Mouse (Mus musculus) regulatory T cell (primary cell): ENCODE data around the gene Dagla.

ENCODE experiments used
- in situ Hi-C: fragments of 300-600 bp; cut with MboI, MseI; formaldehyde crosslinking; loops from one replicate; pipeline ENCODE4 v1.15.1; 2025; ENCODE audit warnings: high pct_unique_total_duplicates

Gene Dagla

DNA sequence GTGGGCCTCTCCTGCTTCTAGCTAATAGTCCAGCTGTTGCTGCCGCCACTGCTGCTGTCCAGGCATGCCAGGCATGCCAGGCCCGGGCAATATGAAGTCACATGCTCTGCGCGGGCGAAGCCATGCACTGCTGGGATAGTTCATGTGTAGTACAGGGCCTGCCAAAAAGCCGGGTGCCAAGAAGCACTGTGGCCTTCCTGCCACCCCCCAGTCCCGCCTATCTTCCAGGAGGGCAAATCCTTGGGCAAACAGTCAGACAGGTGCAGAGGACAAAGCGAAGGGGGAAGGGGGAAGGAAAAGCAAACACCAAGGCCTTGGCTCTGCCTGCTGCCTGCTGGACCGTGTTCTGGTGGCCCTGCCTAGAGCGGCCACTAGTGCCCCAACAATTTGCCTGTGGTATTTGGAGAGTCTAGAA lies 18.2 kb downstream of the Dagla start:
- in situ Hi-C loops: no loop called here

DNA sequence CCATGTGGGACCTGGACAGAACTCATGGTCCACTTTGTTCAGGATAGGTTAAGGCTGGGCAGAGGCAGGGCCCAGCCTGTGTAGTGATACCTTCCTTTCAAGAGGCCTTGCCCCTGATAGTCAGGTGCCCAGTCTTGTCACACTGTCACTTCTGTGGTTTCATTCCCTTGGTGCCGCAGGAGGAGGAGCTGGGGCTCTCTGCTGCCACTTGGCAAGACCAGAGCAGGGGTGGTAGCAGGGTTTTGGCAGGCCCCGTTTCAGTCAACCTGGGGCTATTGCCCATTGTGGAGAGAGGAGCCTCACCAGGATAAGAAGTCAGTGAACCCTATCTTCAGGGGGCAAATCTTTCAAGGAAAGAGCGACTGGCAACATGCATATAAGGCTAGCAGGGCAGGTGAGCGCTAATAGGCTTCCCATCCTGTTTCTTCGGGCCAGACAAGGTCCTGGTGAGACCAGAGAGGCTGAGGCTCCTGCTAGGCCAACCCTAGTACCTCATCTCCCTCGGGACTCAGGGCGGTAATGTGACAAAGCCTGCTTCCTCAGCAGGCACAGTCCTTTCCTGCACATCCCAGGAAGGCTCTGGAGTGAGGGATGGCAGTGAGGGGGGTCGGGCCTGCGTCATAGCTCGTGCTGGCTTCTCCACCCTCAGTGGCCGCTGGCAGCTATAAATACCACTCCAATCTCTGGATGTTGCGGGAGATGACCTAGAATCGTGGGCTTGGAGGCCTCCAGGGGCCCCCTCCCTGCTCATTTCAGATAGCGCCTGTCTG lies 23.7 kb downstream of the Dagla start:
- in situ Hi-C loops: no loop called here

DNA sequence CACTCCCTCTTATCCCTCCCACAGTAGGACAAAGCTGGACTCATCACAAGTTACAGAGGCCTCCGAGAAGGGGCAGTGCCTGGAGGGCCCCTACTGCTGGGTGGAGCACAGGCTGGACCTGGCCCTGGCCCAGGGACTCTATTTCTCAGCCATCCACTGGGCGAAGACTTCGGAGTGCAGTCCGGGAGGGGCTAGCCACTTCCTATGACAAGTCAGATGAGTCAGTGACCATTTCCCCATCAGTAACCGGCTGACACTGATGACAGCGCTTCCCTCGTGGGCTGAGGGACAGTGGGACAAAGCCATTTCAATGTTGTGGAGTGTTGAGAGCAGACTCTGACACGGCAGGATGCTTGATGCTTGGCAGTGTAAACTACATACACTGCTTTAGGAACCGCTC lies 25.0 kb downstream of the Dagla start:
- in situ Hi-C loops: no loop called here

DNA sequence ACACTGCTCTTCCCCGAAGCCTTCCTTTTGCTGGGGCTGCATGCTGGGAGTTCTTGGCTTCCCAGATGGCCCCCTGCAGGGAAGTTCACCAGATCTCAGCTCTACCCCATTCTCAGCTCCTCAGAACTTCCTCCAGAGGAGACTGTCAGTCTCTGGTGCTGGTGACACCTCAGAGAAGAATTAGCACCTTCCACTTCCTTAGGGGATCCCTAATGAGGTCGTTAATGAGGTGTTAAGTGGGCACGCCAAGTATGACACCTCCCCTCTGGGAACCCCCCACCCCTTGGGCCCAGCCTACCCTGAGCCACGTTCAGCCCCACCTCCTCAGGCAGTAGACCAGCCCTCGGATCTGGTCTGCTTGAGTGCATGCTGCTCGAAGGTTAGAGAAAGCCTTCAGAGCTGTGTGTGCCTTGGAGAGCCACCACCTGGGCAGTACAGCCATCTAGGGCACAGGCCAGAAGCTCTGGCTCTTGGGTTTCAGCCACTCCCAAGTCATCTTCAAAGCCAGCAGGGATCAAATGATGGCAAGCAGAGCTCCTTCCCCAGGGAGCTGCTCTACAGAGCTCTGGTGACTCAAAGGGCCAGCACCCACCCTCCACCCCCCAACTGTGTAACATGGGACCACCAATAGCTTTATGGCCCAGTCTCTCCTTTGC lies 25.9 kb downstream of the Dagla start:
- in situ Hi-C loops: no loop called here

DNA sequence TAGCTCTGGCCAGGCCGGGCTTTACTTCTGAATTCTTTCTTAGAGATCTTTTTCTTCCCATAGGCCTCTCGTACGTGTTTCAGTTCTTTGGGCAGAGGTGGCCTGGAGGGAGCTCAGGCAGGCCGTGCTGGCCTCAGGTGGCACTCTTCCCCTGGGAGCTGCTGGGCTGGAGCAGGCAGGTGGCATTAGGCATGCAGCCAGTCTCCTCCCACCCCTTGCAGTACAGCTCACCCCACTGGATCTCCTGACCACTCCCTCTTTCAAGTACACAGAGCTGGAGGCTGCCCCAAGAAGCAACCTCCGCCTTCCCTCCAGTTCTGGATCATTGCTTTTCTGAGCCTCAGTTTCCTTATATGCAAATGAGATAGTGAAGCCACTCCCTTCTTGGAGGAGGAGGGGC lies 26.9 kb downstream of the Dagla start:
- in situ Hi-C loops: no loop called here

DNA sequence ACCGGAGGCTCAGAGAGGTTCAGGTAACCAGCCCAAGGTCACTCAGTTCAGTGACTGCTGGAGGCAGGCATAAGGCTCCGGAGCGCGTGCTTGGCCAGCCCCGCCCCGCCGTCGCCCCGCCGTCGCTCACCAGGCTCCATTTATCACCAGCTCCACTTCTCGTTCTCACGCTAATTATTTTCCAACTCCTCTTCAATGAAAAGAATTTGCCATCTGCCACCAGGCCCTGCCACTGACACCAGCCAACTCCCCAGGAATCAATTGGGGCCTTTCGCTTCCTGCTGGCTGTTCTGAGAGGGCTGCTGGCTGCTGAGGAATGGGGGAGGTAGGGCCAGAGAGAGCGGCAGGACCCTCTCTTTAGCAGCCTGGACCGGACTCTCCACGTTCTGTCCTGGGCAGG lies 27.3 kb downstream of the Dagla start:
- in situ Hi-C loops: no loop called here

DNA sequence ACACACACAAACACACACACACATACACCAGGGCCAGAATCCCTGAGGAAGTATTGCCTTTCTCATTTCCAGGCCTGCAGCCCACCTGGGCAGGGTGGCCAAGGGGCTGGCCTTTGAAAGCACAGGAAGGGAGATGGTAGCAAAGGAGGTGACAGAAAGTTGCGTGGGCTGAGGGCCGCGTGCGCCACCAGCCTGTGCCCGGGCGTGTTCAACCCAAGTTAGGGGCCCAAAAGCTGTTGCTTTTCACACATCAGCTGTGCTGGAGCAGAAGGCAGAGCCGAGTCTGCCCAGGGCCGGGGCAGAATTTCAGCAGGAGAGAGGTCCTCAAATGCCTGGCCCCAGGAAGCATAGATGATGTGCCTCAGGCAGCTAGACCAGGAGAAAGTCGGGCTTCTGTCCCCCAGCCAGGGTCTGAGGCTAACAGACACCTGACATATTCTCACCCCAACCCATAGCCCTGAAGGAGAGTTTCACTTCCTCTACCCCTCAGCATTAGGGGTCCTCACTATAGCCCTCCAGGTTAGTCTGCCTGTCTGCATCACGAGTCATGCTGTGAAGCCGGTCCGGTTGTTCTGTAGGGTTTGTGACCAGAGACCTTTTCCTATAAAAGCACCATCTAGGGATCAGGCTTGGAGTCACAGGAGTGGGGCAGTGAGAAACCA lies 28.1 kb downstream of the Dagla start:
- in situ Hi-C loops: no loop called here

DNA sequence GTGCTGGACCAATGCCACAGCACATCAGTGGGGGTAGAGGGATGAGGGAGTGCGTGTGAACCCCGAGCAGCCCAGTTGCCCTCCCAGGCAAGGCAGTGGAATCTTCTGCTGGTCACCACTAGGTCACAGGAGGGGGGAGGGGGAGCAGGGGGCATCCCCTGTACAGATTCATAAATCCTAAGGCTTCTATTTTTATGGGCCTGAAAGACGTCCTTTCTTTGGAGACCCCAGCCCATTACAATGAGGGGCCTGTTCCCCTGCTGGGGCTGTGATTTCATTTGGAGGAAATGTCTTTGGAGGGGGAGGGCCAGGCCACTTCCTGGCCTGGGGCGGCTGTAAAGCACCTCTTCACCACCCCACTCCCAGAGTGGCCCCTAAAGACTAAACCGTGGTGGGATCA lies 30.6 kb downstream of the Dagla start:
- in situ Hi-C loops: no loop called here

DNA sequence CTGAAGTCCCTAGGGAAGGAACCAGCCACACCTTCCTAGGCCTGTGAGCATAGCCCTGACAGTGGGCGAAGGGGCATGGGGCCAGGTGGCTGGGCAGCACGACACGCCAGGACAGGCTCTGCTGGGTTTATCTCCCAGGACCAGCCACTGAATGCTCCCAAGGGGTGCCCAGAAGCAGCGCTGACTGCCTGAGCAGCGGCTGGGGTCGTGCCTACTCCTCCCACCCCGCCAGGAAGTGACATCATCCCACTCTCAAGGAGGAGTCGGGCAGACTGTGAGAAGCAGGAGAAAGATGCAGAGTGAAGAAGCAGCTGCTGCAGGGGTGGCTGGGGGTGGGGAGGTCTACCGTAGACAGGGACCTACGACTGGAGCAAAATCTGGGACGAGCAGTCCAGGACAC lies 31.9 kb downstream of the Dagla start:
- in situ Hi-C loops: no loop called here

DNA sequence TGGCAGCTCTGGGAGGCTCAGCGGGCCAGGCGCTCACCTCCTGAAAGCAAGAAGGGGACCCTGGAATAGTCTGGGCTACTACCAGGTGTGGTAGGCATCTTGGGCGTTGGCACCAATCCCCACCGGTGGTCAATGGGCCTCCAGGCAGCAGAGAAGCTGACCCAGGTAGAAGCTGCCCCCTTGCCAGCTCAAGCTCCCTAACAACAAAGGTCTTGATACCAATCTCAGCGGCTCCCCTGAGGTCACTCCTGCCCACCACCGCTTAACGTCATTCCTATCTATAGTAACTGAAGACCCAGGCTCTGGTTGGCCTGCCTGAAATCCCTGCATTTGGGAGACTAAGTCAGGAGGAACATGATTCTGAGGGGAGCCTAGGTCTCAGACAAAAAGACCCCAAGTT lies 33.1 kb downstream of the Dagla start:
- in situ Hi-C loops: no loop called here

DNA sequence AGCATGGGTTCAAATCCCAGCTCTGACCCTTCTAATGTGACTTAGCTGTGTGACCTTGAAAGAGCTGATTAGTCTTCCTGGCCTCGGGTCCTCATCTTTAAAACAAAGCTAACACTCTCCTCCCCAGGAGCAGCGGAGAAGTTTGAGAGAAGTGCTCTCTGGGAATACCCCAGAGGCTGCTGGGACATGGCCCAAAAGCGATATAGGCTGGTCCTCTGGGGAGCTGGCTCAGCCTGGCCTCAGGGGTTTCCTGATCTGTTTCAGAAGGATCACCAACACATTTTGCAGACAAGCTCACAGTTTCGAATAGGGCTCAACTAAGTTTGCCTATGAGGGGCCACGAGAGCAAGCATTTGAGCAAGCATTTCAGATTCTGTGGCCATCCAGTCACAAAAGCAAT lies 34.3 kb downstream of the Dagla start:
- in situ Hi-C loops: no loop called here

DNA sequence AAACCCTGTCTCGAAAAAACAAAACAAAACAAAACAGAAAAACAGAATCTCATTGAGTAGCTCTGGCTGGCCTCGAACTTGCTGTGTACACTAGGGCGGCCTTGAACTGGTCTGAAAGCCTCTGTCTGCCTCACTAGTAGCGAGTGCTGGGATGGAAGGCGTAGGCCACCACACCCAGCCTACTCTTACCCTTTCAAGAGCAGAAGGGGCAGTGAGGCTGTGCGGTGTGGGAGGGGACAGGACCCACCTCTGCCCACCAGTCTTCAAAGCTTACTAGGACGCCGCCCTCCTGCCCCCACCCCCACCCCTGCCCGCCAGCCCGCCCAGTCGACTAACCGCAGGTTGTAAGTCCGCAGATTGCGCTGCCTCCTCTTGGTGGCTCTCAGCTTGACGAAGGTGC lies 35.8 kb downstream of the Dagla start:
- in situ Hi-C loops: no loop called here

DNA sequence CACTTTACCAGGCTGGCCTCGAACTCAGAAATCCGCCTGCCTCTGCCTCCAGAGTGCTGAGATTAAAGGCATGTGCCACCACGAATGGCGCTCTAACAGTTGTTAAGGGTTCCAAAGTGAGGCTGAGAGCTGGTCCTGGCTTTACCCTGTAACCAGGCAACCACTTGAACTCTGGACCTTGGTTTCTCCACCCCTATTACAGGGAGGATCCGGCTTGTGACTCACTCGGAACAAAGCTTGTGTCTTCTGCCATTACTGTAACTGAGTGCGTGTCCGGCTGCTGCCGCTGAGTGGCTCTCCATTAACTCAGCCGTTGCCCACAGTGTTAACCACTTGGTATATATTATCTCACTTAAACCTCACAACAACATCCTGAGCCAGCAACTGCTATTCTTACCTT lies 36.7 kb downstream of the Dagla start:
- in situ Hi-C loops: no loop called here

DNA sequence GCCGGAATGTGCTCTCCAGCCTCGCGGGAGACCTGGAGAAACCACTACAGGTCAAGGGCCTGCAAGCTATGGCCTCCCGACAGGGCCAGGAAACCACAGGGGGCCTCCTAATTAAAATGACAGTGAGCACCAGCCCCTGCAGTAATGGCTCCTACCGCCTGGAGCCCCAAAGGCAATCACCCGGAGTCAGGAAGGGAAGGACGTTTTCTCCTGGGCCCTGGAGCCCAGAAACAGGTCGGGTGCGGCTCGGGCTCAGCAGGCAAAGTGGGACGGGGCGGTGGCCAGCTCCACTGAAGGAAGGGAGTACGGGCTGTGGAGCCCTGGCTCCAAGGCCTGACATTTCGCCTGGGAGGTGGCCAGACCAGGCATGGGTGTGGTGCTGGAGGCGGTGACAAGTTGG lies 37.6 kb downstream of the Dagla start:
- in situ Hi-C loops: no loop called here

DNA sequence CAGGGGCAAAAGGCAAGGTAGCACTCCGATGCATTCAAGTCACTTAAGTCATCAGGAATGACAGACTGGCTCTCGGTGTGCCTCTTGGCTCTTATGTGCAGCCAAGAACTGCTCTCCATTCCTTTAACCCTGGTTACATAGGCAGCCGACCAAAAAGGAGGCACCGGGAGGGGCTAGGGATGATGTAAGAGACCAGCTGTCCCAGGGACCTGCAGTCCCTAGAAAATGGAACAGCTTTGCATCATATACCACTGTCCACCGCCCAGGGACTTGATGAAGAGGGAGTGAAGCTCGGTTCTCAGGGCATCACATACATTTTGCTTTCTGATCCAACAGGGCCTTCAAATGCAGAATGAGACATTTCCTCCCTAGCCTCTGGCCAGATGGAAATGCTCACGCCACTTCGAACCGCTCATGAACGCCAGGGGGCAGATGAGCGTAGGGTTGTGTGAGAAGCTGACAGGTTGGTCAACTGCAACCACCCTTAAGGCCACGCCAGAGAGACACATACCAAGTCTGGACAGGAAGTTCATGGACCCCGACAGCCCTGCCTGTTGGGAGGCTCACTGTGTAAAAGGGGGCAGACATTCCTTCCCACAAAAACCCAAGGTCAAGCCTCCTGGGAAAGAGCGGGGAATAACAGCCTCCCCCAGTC lies 38.4 kb downstream of the Dagla start:
- in situ Hi-C loops: no loop called here

DNA sequence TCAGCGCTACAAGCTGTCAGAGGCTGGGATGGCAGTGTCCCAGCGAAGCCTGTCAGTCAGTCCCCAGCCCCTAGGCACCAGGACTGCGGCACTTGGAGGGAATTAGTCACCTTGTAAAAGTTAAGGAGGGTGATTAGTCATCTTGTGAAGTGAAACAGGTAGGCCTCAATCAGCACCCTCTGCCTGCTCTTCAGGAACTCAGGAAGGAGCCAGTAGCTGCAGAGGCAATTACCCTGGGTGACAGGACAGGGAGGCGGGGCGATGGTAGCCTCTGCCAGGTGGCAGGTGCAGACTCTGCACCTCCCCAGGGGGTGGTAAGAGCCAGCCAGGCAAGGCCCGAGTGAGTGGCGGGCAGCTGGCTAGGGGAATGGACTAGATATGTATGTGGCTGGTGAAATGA lies 43.3 kb downstream of the Dagla start:
- in situ Hi-C loops: no loop called here

DNA sequence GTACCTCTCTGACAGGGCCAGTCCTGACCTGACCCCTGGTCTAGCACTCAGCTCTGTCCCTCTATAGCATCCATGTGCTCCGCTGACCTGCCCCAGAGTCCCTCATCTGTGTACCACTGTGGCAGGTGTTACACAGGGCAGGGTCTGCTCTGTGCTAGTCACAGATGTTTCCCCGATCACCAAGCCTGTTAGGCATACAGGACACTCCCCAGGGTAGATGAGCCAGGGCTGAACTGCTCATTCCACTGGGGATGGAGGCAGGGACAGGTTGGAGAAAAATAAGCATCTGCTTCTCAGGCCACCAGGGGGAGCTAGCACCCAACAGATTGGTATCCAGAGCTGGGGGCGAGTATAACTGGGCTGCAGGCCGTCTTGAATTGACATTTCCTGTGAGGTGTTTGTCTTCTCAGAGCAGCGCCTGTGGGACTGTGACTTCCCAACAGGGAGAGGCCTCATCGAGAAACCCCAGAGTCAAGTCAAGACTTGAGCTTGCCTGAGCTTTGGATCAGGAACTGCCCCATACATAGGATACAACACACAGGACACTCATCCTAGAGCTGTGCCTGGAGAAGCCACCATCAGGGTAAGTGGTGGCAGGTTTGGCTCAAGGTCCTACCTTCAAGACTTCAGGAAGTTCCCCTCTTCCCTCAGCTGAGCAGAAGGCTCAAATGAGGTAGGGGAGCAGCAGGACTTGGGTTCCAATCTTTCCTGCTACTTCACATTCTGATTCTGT lies 46.2 kb downstream of the Dagla start:
- in situ Hi-C loops: loop anchor here (5.0 kb wide), 1 partner anchor 44 kb away; the partner anchor contains the start of gene Dagla

DNA sequence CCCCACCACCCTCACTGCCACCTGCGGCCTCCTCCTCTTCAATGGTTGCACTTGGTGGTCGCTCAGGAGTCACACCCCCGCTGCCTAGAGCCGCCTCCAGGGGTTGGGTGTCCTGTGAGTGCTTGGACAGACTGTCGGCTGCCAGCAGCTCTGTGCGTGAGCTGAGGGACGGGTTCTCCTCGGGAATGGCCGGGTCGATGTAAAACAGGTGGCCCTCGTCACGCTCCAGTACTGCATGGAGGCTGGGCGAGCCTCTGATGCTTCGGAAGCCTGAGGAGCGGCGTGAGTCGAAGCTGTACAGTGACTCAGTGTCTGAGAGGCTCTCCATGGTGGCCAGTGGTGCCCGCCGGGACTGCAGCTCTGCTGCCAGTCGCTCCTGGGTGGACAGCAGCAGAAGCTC lies 56.5 kb downstream of the Dagla start:
- in situ Hi-C loops: no loop called here

DNA sequence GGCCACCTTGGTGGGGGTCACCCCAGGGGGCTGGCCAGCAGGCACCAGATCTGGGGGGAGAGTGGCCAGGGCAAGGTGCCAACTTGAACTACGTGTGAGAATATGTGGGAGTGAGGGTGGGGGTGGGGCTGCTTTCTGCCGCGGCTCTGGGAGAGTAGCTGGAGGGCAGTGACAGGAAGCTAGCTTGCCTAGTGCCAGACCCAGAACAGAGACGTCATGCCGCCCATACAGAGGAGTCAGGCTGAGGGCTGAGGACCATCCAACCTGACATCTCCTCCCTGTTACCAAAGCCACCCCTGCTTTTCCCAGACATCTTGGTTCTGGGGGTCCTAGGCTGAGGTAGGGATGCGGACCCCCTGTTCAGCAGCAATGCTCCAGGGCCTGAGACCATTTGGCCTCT lies 57.5 kb downstream of the Dagla start:
- in situ Hi-C loops: no loop called here

DNA sequence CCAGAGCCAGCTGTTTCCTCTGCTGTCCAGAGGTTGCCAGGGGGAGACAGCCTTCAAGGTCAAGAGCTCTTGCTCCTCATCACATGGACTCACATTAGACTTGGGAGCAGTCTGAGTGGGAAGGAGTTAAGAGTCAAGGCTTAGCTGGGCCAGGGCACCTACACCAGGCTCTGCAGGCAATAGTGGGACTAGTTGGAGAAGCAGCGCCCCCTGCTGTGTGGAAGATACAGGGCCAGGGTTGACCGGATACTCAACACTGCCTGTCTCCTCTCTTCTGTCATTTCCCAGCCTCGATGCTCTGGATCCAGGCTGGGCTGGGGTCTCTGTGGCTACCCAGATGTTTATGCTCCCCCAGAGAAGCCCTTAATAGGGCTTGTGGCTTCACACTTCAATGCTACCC lies 60.5 kb downstream of the Dagla start:
- in situ Hi-C loops: no loop called here

DNA sequence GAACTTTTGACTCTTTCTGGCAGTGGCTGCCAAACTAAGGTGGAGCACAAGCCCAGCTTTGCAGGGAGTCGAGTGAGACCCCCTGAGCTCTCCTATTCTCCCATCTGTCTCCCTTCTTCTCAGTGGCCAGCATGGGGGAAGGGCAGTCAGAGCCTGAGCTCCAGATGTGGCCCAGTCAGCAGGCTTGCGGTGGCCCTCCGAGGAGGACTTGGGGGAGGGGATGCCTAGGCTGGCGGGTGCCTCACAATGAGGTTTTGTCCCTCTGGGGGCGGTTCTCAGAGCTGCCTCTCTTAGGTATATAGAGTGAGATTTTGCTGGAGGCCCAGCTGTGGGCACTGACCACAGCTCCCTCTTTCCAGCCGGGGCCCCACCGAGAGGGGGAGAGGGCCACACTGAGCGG lies 61.8 kb downstream of the Dagla start:
- in situ Hi-C loops: no loop called here
